Mouse (Mus musculus) C2C12 (cell line): ENCODE data around the gene Chn2.

Experiments used
- CEBPB ChIP-seq: IDR thresholded peaks from one replicate; pipeline ENCODE4 v1.6.1; 2011; ENCODE audit warnings: low read depth, mild to moderate bottlenecking, control low read depth, moderate library complexity
- CTCF ChIP-seq: IDR thresholded peaks from one replicate; pipeline ENCODE4 v1.5.1; 2011; ENCODE audit not compliant: control insufficient read depth, insufficient read depth, insufficient read length
- MAX ChIP-seq: IDR thresholded peaks from one replicate; pipeline ENCODE4 v1.6.1; 2011; ENCODE audit warnings: mild to moderate bottlenecking, control low read depth
- MYOD1 ChIP-seq: IDR thresholded peaks from one replicate; pipeline ENCODE4 v1.6.1; 2011; ENCODE audit warnings: low read depth; ENCODE audit not compliant: control insufficient read depth, insufficient read length
- USF1 ChIP-seq: IDR thresholded peaks from one replicate; pipeline ENCODE4 v1.6.1; 2011; ENCODE audit warnings: low read depth, mild to moderate bottlenecking, control low read depth, moderate library complexity

GRCm38 (mm10) chr6:54162786-54163185 lies 123.4 kb downstream of the Chn2 start:
- TF ChIP-seq CTCF (no peak), MAX (no peak), CEBPB (no peak), MYOD1 (no peak), USF1 (no peak)
